Mouse (Mus musculus) hindbrain, embryonic 13.5 days (tissue): Measurements from ENCODE around the gene H2-Q1. TPM values are rescaled to one million over a fixed set of nuclear protein-coding genes. Genes with fewer than 3 reads are reported as not detected.
A peak's percentile ranks its signal among the peaks of the same experiment; 100 is the strongest.

Source experiments
- ATAC-seq: fragments of 200-750 bp; cut with Nextera tagmentation; 2 replicates; pipeline ENCODE4 v1.8.0; 2017; ENCODE audit warnings: moderate TSS enrichment; ENCODE audit not compliant: low FRiP score
- H3K27ac ChIP-seq: fragments of 300-500 bp; sonication (generic); 2 replicates; pipeline ENCODE4 v1.5.1; 2015; ENCODE audit warnings: inconsistent platforms, mild to moderate bottlenecking, moderate library complexity
- H3K27me3 ChIP-seq: fragments of 300-500 bp; sonication (generic); 2 replicates; pipeline ENCODE4 v1.6.1; 2015; ENCODE audit warnings: mild to moderate bottlenecking, inconsistent platforms
- H3K36me3 ChIP-seq: fragments of 300-500 bp; sonication (generic); 2 replicates; pipeline ENCODE4 v1.6.1; 2015; ENCODE audit warnings: mild to moderate bottlenecking, inconsistent platforms
- H3K4me1 ChIP-seq: fragments of 300-500 bp; sonication (generic); replicated peaks from 2 replicates; pipeline ENCODE4 v1.6.1; 2015; ENCODE audit warnings: inconsistent platforms
- H3K4me2 ChIP-seq: fragments of 300-500 bp; sonication (generic); 2 replicates; pipeline ENCODE4 v1.6.1; 2015; ENCODE audit warnings: inconsistent platforms, mild to moderate bottlenecking, moderate library complexity
- H3K4me3 ChIP-seq: fragments of 300-500 bp; sonication (generic); 2 replicates; pipeline ENCODE4 v1.5.1; 2015; ENCODE audit warnings: mild to moderate bottlenecking, inconsistent platforms
- H3K9ac ChIP-seq: fragments of 300-500 bp; sonication (generic); 2 replicates; pipeline ENCODE4 v1.6.1; 2015; ENCODE audit warnings: mild to moderate bottlenecking, inconsistent platforms
- H3K9me3 ChIP-seq: fragments of 300-500 bp; sonication (generic); 2 replicates; pipeline ENCODE4 v1.6.1; 2016; ENCODE audit warnings: inconsistent platforms
- WGBS: fragments of 180-500 bp; shearing (Covaris S2); methylation state at CpG from one replicate; pipeline ENCODE4 v1.1.7; 2015; 5-methylcytosine and 5-hydroxymethylcytosine counted together
- polyA plus RNA-seq: library from polyadenylated mRNA; unstranded; fragments of >200 nt; fragmentation: Nextera tagmentation; extraction: Ambion mirVana; gene quantifications from 2 replicates; pipeline ENCODE4 v1.2.1, GENCODE M21; 2015

Gene H2-Q1
- polyA plus RNA-seq, 1 experiment from 2014 or later = 0.14 TPM

DNA sequence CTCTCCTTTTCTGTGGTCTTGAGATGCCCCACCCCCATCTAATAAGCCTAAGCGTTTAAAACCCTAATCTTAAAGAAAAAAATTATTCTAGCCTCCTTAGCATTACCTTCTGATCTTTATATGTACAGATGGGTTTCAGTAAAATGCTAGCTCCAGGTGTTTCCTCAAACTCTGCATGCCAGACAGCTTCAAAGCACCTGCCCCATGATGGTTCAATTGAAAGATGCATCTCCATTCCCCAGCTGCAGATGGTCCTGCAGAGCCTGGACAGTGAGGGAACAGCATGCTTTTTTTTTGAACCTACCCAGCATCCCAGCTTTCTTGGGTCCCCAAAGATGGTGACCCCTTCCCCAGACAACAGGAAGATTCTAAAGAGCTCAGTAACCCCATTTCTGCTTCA, 36.9 kb downstream of the H2-Q1 start:
- H3K27me3 ChIP-seq = peaks cover 25% of the 10 kb centered on the region
- peaks cover 8% of the 10 kb centered on the region for H3K4me1 ChIP-seq
- no peak overlapping the region for H3K27ac ChIP-seq
- H3K4me3 ChIP-seq = no peak overlapping the region
- no peak overlapping the region for H3K4me2 ChIP-seq
- ATAC-seq = no peak
- no peaks in the 10 kb centered on the region for H3K9me3 ChIP-seq
- H3K36me3 ChIP-seq = no peaks in the 10 kb centered on the region
- no peak overlapping the region for H3K9ac ChIP-seq
- WGBS = 61% methylated on average over 1 of the region's 1 CpGs

GRCm38 (mm10) chr17:35358763-35359469, 38.7 kb downstream of the H2-Q1 start:
- no peak overlapping the region for H3K27ac ChIP-seq
- peak overlapping the region; percentile 59 for H3K4me2 ChIP-seq
- ATAC-seq = no peak
- H3K4me3 ChIP-seq = peak overlapping the region; percentile 35
- WGBS = 11% methylated on average over 38 of the region's 38 CpGs
- peak overlapping the region; percentile 58 for H3K9ac ChIP-seq
- no peaks in the 10 kb centered on the region for H3K36me3 ChIP-seq
- peaks cover 8% of the 10 kb centered on the region for H3K4me1 ChIP-seq
- H3K9me3 ChIP-seq = peaks cover 6% of the 10 kb centered on the region; the same call in 1 of the 2 replicates
- peaks cover 25% of the 10 kb centered on the region for H3K27me3 ChIP-seq

DNA sequence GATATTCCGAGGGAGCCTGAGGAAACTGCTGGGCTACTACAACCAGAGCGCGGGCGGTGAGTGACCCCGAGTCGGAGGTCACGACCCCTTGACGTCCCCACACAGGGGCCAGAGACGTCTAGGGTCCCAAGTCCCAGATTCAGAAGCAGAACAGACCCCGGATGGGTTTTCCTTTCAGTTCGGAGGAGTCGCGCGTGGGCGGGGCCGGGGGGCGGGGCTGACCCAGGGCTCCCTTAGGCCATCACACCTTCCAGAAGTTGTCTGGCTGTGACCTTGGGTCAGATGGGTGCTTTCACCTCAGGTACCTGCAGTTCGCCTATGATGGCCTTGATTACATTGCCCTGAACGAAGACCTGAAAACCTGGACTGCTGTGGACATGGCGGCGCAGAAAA, 39.3 kb downstream of the H2-Q1 start:
- Histone ChIP-seq H3K9ac (peak overlapping the region; percentile 58), H3K36me3 (no peaks in the 10 kb centered on the region), H3K27ac (no peak overlapping the region), H3K4me3 (peak overlapping the region; percentile 35), H3K27me3 (peaks cover 25% of the 10 kb centered on the region), H3K4me1 (peaks cover 8% of the 10 kb centered on the region), H3K9me3 (peaks cover 6% of the 10 kb centered on the region; the same call in 1 of the 2 replicates), H3K4me2 (peak overlapping the region; percentile 59)
- 26% methylated on average over 21 of the region's 21 CpGs for WGBS
- ATAC-seq = no peak

Other genes starting within 250 kb of the H2-Q1 start
- gene Ly6g6e, start 243.5 kb upstream of the H2-Q1 start, polyA plus RNA-seq = 0.45 TPM in 1 of 2 replicates, not detected in the other
- 0.61 and 1.1 TPM in 2 replicates for gene Ly6g6d, start 242.3 kb upstream of the H2-Q1 start, polyA plus RNA-seq
- gene Ly6g6f, start 234.8 kb upstream of the H2-Q1 start, polyA plus RNA-seq = 0.19 and 0.28 TPM in 2 replicates
- gene Abhd16a, start 231.1 kb upstream of the H2-Q1 start, polyA plus RNA-seq = 86.9 and 93.8 TPM in 2 replicates
- gene Ly6g5c, start 212.1 kb upstream of the H2-Q1 start, polyA plus RNA-seq = 0.36 TPM in 1 of 2 replicates, not detected in the other
- 1.1 and 1.9 TPM in 2 replicates for gene Ly6g5b, start 205.0 kb upstream of the H2-Q1 start, polyA plus RNA-seq
- 21.6 and 24.4 TPM in 2 replicates for gene Gpank1, start 198.9 kb upstream of the H2-Q1 start, polyA plus RNA-seq
- gene Csnk2b, start 198.4 kb upstream of the H2-Q1 start, polyA plus RNA-seq = 317 and 322 TPM in 2 replicates
- gene D17H6S53E, start 194.0 kb upstream of the H2-Q1 start, polyA plus RNA-seq = 10.2 and 11.2 TPM in 2 replicates
- 0.34 and 0.84 TPM in 2 replicates for gene Apom, start 188.4 kb upstream of the H2-Q1 start, polyA plus RNA-seq
- gene Bag6, start 185.2 kb upstream of the H2-Q1 start, polyA plus RNA-seq = 76.5 and 81.9 TPM in 2 replicates
- gene Prrc2a, start 155.5 kb upstream of the H2-Q1 start, polyA plus RNA-seq = 181 and 196 TPM in 2 replicates
- 8.7 and 11.6 TPM in 2 replicates for gene Aif1, start 144.3 kb upstream of the H2-Q1 start, polyA plus RNA-seq
- gene Lst1, start 132.0 kb upstream of the H2-Q1 start, polyA plus RNA-seq = 6.8 and 8.9 TPM in 2 replicates
- 0.44 and 0.52 TPM in 2 replicates for gene Ltb, start 126.0 kb upstream of the H2-Q1 start, polyA plus RNA-seq
- gene Tnf, start 118.4 kb upstream of the H2-Q1 start, polyA plus RNA-seq = not detected in 2 replicates
- 0.23 and 0.27 TPM in 2 replicates for gene Lta, start 115.1 kb upstream of the H2-Q1 start, polyA plus RNA-seq
- 0.57 and 0.83 TPM in 2 replicates for gene Gm16181, start 99.6 kb upstream of the H2-Q1 start, polyA plus RNA-seq
- gene Atp6v1g2, start 86.7 kb upstream of the H2-Q1 start, polyA plus RNA-seq = 52.4 and 54.2 TPM in 2 replicates
- gene Nfkbil1, start 84.6 kb upstream of the H2-Q1 start, polyA plus RNA-seq = 8.4 and 10.8 TPM in 2 replicates
- 391 and 410 TPM in 2 replicates for gene Ddx39b, start 78.7 kb upstream of the H2-Q1 start, polyA plus RNA-seq
- 73.4 and 73.6 TPM in 2 replicates for gene H2-D1, start 57.7 kb upstream of the H2-Q1 start, polyA plus RNA-seq
- gene H2-Q2, start 21.8 kb downstream of the H2-Q1 start, polyA plus RNA-seq = 0.68 and 1.0 TPM in 2 replicates
- gene H2-Q4, start 59.2 kb downstream of the H2-Q1 start, polyA plus RNA-seq = 1.0 and 1.2 TPM in 2 replicates
- gene H2-Q6, start 104.4 kb downstream of the H2-Q1 start, polyA plus RNA-seq = 0.30 and 0.34 TPM in 2 replicates
- 2.4 TPM in 2 replicates for gene H2-Q7, start 118.8 kb downstream of the H2-Q1 start, polyA plus RNA-seq
- gene H2-Q10, start 149.7 kb downstream of the H2-Q1 start, polyA plus RNA-seq = 0.10 and 0.23 TPM in 2 replicates
- not detected in 2 replicates for gene Pou5f1, start 185.6 kb downstream of the H2-Q1 start, polyA plus RNA-seq
- 14.9 and 15.4 TPM in 2 replicates for gene Tcf19, start 196.4 kb downstream of the H2-Q1 start, polyA plus RNA-seq
- 6.3 and 7.6 TPM in 2 replicates for gene Cchcr1, start 196.7 kb downstream of the H2-Q1 start, polyA plus RNA-seq
- 0.68 and 1.4 TPM in 2 replicates for gene Psors1c2, start 212.8 kb downstream of the H2-Q1 start, polyA plus RNA-seq
- gene Cdsn, start 231.7 kb downstream of the H2-Q1 start, polyA plus RNA-seq = 0.12 and 0.14 TPM in 2 replicates
- gene 2300002M23Rik, start 247.0 kb downstream of the H2-Q1 start, polyA plus RNA-seq = not detected in 2 replicates